Mouse (Mus musculus): ENCODE measurements around the gene Ntrk2. TPM values are rescaled to one million over a fixed set of nuclear protein-coding genes. Genes with fewer than 3 reads are reported as not detected.

Ntrk2 gene
- polyA plus RNA-seq, 1 experiment from 2014 or later, result 1.3 TPM

DNA sequence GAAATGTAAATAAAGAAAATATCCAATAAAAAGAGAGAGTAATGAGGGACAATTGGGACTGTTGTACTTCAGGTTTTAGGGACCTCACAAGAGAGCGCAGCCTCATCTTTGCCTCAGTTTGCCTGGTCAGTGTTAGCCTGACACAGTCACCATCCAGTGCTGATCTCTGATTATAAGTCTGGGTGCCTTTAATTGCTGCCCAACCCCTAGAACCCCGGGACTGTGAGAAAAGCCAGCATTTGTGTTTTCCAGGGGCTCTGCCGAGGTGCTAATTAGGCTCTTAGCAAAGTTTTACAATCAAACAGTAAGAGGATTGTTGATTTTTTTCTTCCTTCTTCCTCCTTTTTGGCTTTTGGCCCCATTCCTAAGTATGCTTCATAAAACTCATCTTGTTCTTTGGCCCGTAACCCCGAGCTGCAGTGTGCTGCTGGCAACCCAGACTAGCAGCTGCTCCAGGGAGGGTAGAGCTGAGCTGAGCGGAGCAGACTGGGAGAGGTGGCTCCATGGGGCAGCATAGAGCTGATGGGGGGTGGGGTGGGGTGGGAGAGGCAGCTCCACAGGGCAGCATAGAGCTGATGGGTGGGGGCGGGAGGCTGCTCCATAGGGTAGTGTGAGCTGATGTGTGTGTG, 34.5 kb downstream of the Ntrk2 start:
- Histone ChIP-seq H3K4me3 (ENCODE audit: low read depth, low read length) (no peak overlapping the region), H3K4me1 (ENCODE audit: insufficient read depth) (no peaks in the 10 kb centered on the region), H3K27ac (ENCODE audit: low read depth) (no peak overlapping the region), H3K9me3 (ENCODE audit: low read depth, low read length) (no peaks in the 10 kb centered on the region), H3K4me2 (no peak overlapping the region), H3K9ac (no peak overlapping the region; the same call in 1 of the 2 replicates), H3K27me3 (ENCODE audit: insufficient read depth, low read length) (no peaks in the 10 kb centered on the region), H3K36me3 (ENCODE audit: insufficient read depth) (no peaks in the 10 kb centered on the region)
- no peak for TF ChIP-seq CTCF (IDR thresholded peaks at IDR 0.05; ENCODE audit: low read depth)
- WGBS, result 25% methylated on average over 7 of the region's 7 CpGs
- ATAC-seq (ENCODE audit: insufficient read depth), result no peak
- peak; percentile 64 for DNase-seq

- Histone ChIP-seq H3K9ac (no peak overlapping the region), H3K4me3 (ENCODE audit: low read depth, low read length) (no peak overlapping the region), H3K9me3 (ENCODE audit: low read depth, low read length) (0 out of 2 replicates have a peak, but pooled peaks cover 3% of the 10 kb centered on the region), H3K27me3 (ENCODE audit: insufficient read depth, low read length) (no peaks in the 10 kb centered on the region), H3K36me3 (ENCODE audit: insufficient read depth) (no peaks in the 10 kb centered on the region), H3K27ac (ENCODE audit: low read depth) (no peak overlapping the region), H3K4me1 (ENCODE audit: insufficient read depth) (no peaks in the 10 kb centered on the region), H3K4me2 (no peak overlapping the region)
- ATAC-seq (ENCODE audit: insufficient read depth), result no peak
- no peak for DNase-seq
- TF ChIP-seq CTCF (IDR thresholded peaks at IDR 0.05; ENCODE audit: low read depth), result no peak
- WGBS, result 83% methylated on average over 9 of the region's 9 CpGs
Observed at GRCm38 (mm10) chr13:58843826-58844225, 37.5 kb downstream of the Ntrk2 start.

- peak; percentile 49 for TF ChIP-seq CTCF (IDR thresholded peaks at IDR 0.05; ENCODE audit: low read depth)
- Histone ChIP-seq H3K4me1 (ENCODE audit: insufficient read depth) (no peaks in the 10 kb centered on the region), H3K9ac (no peak overlapping the region), H3K27ac (ENCODE audit: low read depth) (no peak overlapping the region), H3K4me2 (no peak overlapping the region), H3K4me3 (ENCODE audit: low read depth, low read length) (no peak overlapping the region), H3K36me3 (ENCODE audit: insufficient read depth) (no peaks in the 10 kb centered on the region), H3K27me3 (ENCODE audit: insufficient read depth, low read length) (no peaks in the 10 kb centered on the region), H3K9me3 (ENCODE audit: low read depth, low read length) (0 out of 2 replicates have a peak, but pooled peaks cover 3% of the 10 kb centered on the region)
- 83% methylated on average over 4 of the region's 4 CpGs for WGBS
- DNase-seq (peak; percentile 6), ATAC-seq (ENCODE audit: insufficient read depth) (no peak)
Observed at GRCm38 (mm10) chr13:58848578-58848977, 42.2 kb downstream of the Ntrk2 start.

DNA sequence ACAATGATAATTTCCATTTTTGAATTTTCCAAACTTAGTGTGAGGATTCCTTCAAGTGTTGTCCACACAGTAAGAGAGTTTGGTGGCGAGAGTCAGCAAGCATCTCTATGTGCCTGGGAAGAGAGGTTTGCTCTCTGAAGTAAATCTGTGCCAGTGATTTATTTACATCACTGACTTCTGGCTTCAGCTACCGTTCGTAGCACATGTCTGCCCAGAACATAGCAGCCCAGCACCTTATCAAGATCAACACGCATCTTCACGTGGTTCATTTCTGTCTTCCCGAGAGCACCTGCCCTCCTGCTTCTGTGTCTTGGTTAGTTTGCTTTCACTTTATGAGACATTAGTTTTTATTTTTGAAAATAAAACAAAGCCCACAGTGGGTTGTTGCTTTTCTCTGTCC, 47.3 kb downstream of the Ntrk2 start:
- H3K4me1 ChIP-seq (ENCODE audit: insufficient read depth), result no peaks in the 10 kb centered on the region
- no peak for TF ChIP-seq CTCF (IDR thresholded peaks at IDR 0.05; ENCODE audit: low read depth)

GRCm38 (mm10) chr13:58866239-58866638, 59.9 kb downstream of the Ntrk2 start:
- no peaks in the 10 kb centered on the region for H3K27me3 ChIP-seq (ENCODE audit: insufficient read depth, low read length)
- H3K9ac ChIP-seq, result no peak overlapping the region
- no peak for DNase-seq
- no peaks in the 10 kb centered on the region for H3K4me1 ChIP-seq (ENCODE audit: insufficient read depth)
- H3K4me2 ChIP-seq, result no peak overlapping the region
- TF ChIP-seq CTCF (IDR thresholded peaks at IDR 0.05; ENCODE audit: low read depth), result no peak
- H3K9me3 ChIP-seq (ENCODE audit: low read depth, low read length), result no peaks in the 10 kb centered on the region
- WGBS, result 85% methylated on average over 10 of the region's 10 CpGs
- no peak for ATAC-seq (ENCODE audit: insufficient read depth)
- no peaks in the 10 kb centered on the region for H3K36me3 ChIP-seq (ENCODE audit: insufficient read depth)
- no peak overlapping the region for H3K4me3 ChIP-seq (ENCODE audit: low read depth, low read length)
- H3K27ac ChIP-seq (ENCODE audit: low read depth), result no peak overlapping the region

More for the DNA sequence above, 47.3 kb downstream of the Ntrk2 start:
- Histone ChIP-seq H3K4me3 (ENCODE audit: low read depth, low read length) (no peak overlapping the region), H3K27me3 (ENCODE audit: insufficient read depth, low read length) (no peaks in the 10 kb centered on the region), H3K27ac (ENCODE audit: low read depth) (no peak overlapping the region), H3K4me2 (no peak overlapping the region), H3K9me3 (ENCODE audit: low read depth, low read length) (0 out of 2 replicates have a peak, but pooled peaks cover 2% of the 10 kb centered on the region), H3K9ac (no peak overlapping the region), H3K36me3 (ENCODE audit: insufficient read depth) (no peaks in the 10 kb centered on the region)
- WGBS, result 58% methylated on average over 6 of the region's 6 CpGs
- DNase-seq, result no peak
- no peak for ATAC-seq (ENCODE audit: insufficient read depth)

- no peaks in the 10 kb centered on the region for H3K27me3 ChIP-seq (ENCODE audit: insufficient read depth, low read length)
- no peak for DNase-seq
- no peak overlapping the region for H3K27ac ChIP-seq (ENCODE audit: low read depth)
- H3K9ac ChIP-seq, result no peak overlapping the region
- no peaks in the 10 kb centered on the region for H3K36me3 ChIP-seq (ENCODE audit: insufficient read depth)
- no peaks in the 10 kb centered on the region for H3K4me1 ChIP-seq (ENCODE audit: insufficient read depth)
- ATAC-seq (ENCODE audit: insufficient read depth), result no peak
- no peak overlapping the region for H3K4me2 ChIP-seq
- H3K9me3 ChIP-seq (ENCODE audit: low read depth, low read length), result no peaks in the 10 kb centered on the region
- H3K4me3 ChIP-seq (ENCODE audit: low read depth, low read length), result no peak overlapping the region
- 72% methylated on average over 8 of the region's 8 CpGs for WGBS
- TF ChIP-seq CTCF (IDR thresholded peaks at IDR 0.05; ENCODE audit: low read depth), result no peak
Observed at GRCm38 (mm10) chr13:58866776-58867435, 60.5 kb downstream of the Ntrk2 start.

GRCm38 (mm10) chr13:58882468-58882867, 76.1 kb downstream of the Ntrk2 start:
- no peak overlapping the region for H3K4me3 ChIP-seq (ENCODE audit: low read depth, low read length)
- H3K27me3 ChIP-seq (ENCODE audit: insufficient read depth, low read length), result no peaks in the 10 kb centered on the region
- no peaks in the 10 kb centered on the region for H3K9me3 ChIP-seq (ENCODE audit: low read depth, low read length)
- no peaks in the 10 kb centered on the region for H3K4me1 ChIP-seq (ENCODE audit: insufficient read depth)
- H3K4me2 ChIP-seq, result no peak overlapping the region
- H3K36me3 ChIP-seq (ENCODE audit: insufficient read depth), result no peaks in the 10 kb centered on the region
- no peak overlapping the region for H3K9ac ChIP-seq
- no peak overlapping the region for H3K27ac ChIP-seq (ENCODE audit: low read depth)
- ATAC-seq (ENCODE audit: insufficient read depth) (no peak), DNase-seq (no peak)
- WGBS, result 80% methylated on average over 3 of the region's 3 CpGs
- no peak for TF ChIP-seq CTCF (IDR thresholded peaks at IDR 0.05; ENCODE audit: low read depth)
